Mouse (Mus musculus) hindbrain, embryonic 10.5 days (tissue): ENCODE measurements around the gene Chn1. TPM values are rescaled to one million over a fixed set of nuclear protein-coding genes. Genes with fewer than 3 reads are reported as not detected.

Source experiments
- DNase-seq: peaks from one replicate; pipeline ENCODE4 v3.0.0-alpha.2; 2017; ENCODE audit warnings: low spot score
- H3K27ac ChIP-seq: fragments of 300-500 bp; sonication (generic); 2 replicates; pipeline ENCODE4 v1.5.1; 2016; ENCODE audit warnings: mild to moderate bottlenecking, moderate library complexity
- H3K27me3 ChIP-seq: fragments of 300-500 bp; sonication (generic); 2 replicates; pipeline ENCODE4 v1.6.1; 2016; ENCODE audit warnings: mild to moderate bottlenecking; ENCODE audit not compliant: poor library complexity, insufficient read depth, severe bottlenecking
- H3K36me3 ChIP-seq: fragments of 300-500 bp; sonication (generic); 2 replicates; pipeline ENCODE4 v1.6.1; 2016; ENCODE audit warnings: mild to moderate bottlenecking, moderate library complexity
- H3K4me1 ChIP-seq: fragments of 300-500 bp; sonication (generic); replicated peaks from 2 replicates; pipeline ENCODE4 v1.6.1; 2016; ENCODE audit warnings: mild to moderate bottlenecking
- H3K4me3 ChIP-seq: fragments of 300-500 bp; sonication (generic); 2 replicates; pipeline ENCODE4 v1.5.1; 2016; ENCODE audit warnings: mild to moderate bottlenecking, moderate library complexity
- H3K9me3 ChIP-seq: fragments of 300-500 bp; sonication (generic); 2 replicates; pipeline ENCODE4 v1.6.1; 2016; ENCODE audit warnings: mild to moderate bottlenecking, moderate library complexity
- WGBS: fragments of 180-500 bp; shearing (Covaris S2); methylation state at CpG from one replicate; pipeline ENCODE4 v1.1.7; 2016; 5-methylcytosine and 5-hydroxymethylcytosine counted together
- polyA plus RNA-seq: library from polyadenylated mRNA; unstranded; fragments of >200 nt; fragmentation: Nextera tagmentation; extraction: Ambion mirVana; gene quantifications from 2 replicates; pipeline ENCODE4 v1.2.1, GENCODE M21; 2016

Gene Chn1
- polyA plus RNA-seq, 1 experiment from 2014 or later = 68.4 TPM

DNA sequence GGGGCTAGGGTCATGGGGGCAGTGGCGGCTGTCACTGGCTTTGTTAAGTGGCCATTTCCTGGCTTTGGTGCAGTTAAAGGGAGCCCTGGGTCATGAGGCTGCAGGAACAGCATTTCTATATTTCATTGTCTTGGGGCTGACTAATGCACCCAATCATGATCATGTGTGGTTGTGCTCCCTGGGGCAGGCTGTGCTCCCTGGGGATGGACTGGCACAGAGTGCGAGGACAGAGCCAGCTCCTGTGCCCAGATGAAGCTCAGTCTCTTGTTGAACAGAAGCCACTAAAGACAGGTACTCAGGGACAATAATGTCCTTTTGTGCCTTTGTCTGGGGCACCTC, 182.1 kb downstream of the Chn1 start:
- Histone ChIP-seq H3K4me3 (no peak overlapping the region), H3K4me1 (peaks cover 52% of the 10 kb centered on the region), H3K36me3 (no peaks in the 10 kb centered on the region), H3K27me3 (no peaks in the 10 kb centered on the region; the same call in 1 of the 2 replicates), H3K9me3 (no peaks in the 10 kb centered on the region), H3K27ac (no peak overlapping the region)
- DNase-seq = no peak
- 74% methylated on average over 2 of the region's 2 CpGs for WGBS

DNA sequence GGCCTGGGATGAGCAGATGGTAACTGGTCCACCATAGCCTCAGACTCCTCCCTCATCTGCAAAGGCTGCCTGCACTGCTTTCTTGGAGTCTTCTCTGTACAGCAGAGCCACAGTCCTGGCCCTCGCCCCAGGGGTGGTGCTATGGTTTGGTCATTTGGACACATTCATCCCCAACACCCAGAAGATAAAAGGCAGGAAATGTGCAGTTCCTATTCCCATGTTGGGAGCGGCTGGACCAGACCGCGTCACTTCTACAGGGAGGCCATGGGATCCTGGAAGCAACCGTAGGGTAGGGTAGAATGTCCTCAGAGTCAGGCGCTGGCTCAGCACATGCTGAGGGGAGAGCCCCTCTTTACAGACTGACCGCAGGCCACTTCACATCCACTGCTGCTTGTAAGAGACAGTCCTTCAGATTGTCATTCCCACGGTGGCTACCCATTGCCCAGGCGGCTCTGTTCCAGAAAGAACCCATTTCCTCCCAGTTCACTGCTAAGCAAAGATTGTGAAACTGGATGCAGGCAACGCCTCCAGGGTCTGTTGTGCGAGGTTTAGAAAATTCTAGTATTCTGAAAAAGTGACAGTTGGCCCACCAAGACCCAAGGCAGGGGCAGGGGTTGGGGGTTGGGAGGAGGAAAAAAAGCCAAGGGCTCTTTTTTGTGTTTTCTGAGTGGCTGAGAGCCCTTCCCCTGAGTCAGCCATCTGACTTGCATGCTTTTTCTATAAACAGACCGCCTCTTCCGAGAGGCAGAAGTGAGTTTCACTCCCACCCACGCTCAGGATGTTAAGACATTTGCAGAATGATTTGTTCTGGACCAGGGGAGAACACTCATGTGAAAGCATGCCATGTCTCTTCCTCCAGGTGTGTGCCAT, 182.7 kb downstream of the Chn1 start:
- H3K4me3 ChIP-seq = no peak overlapping the region
- H3K4me1 ChIP-seq = peaks cover 52% of the 10 kb centered on the region
- no peak for DNase-seq
- H3K27ac ChIP-seq = no peak overlapping the region
- 80% methylated on average over 14 of the region's 14 CpGs for WGBS
- H3K36me3 ChIP-seq = no peaks in the 10 kb centered on the region
- no peaks in the 10 kb centered on the region for H3K9me3 ChIP-seq
- H3K27me3 ChIP-seq = no peaks in the 10 kb centered on the region; the same call in 1 of the 2 replicates

DNA sequence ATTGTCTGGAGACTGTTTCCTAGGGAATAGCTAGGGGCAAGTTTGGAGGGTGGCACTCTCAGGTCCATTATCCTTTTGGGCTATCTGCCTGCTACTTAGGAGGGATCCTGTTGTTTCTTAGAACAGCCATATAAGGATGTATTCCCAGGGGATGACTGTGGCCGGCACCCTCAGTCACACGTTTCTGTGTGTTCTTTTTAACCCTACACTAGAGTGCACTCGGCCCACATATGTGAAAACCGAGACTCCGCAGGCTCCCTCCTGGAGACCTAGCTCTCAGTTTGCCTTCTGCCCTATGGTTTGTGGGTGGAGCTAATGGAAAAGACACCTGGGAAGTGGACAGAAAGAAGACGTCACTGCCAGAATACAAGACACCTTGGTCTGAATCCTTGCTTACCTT, 183.9 kb downstream of the Chn1 start:
- Histone ChIP-seq H3K36me3 (no peaks in the 10 kb centered on the region), H3K4me1 (peaks cover 53% of the 10 kb centered on the region), H3K27me3 (peaks cover 2% of the 10 kb centered on the region), H3K9me3 (no peaks in the 10 kb centered on the region), H3K4me3 (no peak overlapping the region), H3K27ac (no peak overlapping the region)
- WGBS = 56% methylated on average over 6 of the region's 6 CpGs
- no peak for DNase-seq

DNA sequence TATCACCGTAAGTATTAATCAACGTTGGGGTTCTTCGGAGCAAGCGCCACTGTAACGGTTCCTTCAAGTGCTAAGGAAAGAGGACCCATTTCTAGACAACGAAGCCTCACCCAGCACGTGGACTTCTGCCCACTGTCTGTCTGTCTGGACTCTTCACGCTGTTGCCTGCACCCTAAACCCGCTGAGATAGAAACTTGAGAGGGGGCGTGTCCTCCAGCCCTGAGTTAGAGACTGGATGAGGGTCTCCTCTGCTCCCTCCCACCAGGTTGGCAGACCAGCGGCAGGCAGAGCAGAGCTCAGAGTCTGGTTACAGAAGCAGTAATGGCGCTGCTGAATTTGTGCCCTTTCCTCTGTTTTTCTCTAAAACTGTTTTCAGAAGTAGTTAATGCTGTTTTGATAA, 185.0 kb downstream of the Chn1 start:
- Histone ChIP-seq H3K36me3 (no peaks in the 10 kb centered on the region), H3K4me3 (peak overlapping the region; percentile 43), H3K4me1 (peaks cover 64% of the 10 kb centered on the region), H3K9me3 (no peaks in the 10 kb centered on the region), H3K27ac (peak overlapping the region; percentile 35), H3K27me3 (peaks cover 5% of the 10 kb centered on the region)
- peak; percentile 53 for DNase-seq
- WGBS = 15% methylated on average over 12 of the region's 12 CpGs

DNA sequence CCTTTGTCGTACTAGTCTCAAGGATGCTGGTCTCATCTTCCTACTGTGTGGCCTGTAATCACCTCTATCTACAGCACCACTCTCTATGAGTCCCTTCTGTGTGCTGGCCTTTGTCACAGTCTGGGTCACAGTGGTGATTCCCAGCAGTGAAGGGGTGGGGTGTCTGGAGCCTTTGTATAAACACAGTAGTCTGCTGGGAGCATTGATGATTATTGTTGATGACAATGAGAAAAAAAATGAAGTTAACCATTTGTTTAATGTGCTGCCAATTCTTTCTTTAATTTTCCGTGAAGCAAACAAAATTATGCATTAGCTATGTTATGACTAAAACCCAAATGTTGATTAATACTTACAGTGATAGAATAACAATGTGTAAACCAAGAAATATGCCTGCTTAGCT, 186.2 kb downstream of the Chn1 start:
- Histone ChIP-seq H3K36me3 (no peaks in the 10 kb centered on the region), H3K4me1 (peaks cover 69% of the 10 kb centered on the region), H3K27ac (no peak overlapping the region), H3K9me3 (no peaks in the 10 kb centered on the region), H3K27me3 (peaks cover 5% of the 10 kb centered on the region), H3K4me3 (no peak overlapping the region)
- DNase-seq = no peak
- WGBS = 64% methylated on average over 2 of the region's 2 CpGs

DNA sequence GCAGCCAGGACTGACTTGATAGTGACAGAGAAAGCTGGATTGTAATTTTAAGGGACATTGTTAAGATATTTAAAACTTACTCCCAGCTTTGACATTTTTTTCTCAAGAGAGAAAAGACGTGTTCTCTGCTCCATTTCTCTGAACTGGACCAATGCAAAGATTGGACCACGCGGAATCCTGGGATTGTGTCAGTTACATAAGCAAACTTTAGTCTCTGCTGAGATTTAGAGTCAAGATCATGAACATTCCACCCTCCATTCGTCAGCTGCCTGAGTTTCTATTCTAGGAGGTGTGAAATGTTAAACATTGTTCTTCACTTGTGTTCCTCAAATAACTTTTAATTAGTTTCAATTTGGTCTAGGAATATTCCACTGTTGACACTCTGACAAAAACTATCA, 188.0 kb downstream of the Chn1 start:
- Histone ChIP-seq H3K4me3 (no peak overlapping the region), H3K4me1 (peaks cover 57% of the 10 kb centered on the region), H3K27ac (no peak overlapping the region), H3K27me3 (peaks cover 9% of the 10 kb centered on the region), H3K9me3 (no peaks in the 10 kb centered on the region), H3K36me3 (no peaks in the 10 kb centered on the region)
- no peak for DNase-seq
- WGBS = 64% methylated on average over 4 of the region's 4 CpGs

DNA sequence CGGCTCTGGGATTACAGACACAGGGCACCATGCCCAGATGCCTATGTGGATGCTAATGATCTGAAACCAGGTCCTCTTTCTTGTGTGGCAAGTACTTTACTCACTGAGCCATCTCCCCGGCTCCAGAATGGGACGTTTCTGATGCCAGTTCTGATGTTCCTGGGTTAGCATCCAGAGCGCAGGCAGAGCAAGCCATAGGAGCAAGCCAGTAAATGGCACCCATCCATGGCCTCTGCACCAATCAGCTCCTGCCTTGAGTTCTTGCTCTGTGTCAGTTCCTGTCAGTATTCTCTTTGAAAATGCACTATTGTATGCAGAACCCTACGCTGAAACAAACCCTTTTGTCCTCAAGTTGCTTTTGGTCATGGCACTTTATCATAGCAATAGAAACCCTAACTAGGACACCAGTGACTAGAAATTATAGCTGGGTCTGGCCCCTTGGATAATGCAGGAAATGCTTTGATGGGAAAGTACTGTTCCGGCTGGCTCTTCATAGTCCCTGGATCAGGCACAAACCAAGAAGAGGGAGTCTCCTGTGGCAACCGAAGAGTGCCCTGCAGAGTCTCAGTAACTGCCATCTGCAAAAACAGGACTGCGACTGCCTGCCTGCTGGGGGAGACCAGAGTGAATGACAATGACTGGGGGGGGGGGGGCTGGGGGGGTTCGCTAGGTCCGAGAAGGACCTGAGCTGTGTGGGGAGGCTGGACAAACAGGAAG, 188.6 kb downstream of the Chn1 start:
- Histone ChIP-seq H3K4me1 (peaks cover 55% of the 10 kb centered on the region), H3K27ac (no peak overlapping the region), H3K27me3 (peaks cover 9% of the 10 kb centered on the region), H3K36me3 (no peaks in the 10 kb centered on the region), H3K4me3 (no peak overlapping the region), H3K9me3 (no peaks in the 10 kb centered on the region)
- DNase-seq = no peak
- WGBS = 48% methylated on average over 10 of the region's 10 CpGs

DNA sequence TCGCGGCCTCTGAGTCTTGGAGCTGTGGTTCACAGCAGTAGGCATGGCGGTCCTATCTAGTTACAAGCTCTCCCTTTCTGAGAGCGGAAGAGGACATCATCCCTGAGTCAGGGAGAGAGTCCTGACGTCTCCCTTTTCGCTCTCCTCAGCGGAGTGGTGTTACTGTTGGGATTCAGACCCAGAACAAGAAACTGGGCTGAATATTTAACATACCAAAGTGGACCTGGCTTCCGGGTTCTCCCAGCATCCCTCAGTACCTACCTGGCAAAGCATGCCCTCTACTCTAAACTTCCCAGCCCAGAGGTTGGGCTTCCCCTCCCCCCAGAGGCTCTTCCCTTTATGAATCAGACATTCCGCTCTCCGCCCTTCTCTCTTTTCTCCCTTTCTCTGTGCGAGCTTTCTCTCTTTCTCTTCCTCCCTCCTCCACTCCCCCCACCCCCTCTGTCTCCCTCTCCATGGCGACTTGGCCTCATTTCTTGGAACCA, 189.8 kb downstream of the Chn1 start:
- no peaks in the 10 kb centered on the region for H3K36me3 ChIP-seq
- DNase-seq = peak; percentile 38
- WGBS = 10% methylated on average over 12 of the region's 12 CpGs
- peak overlapping the region; percentile 36; the same call in 1 of the 2 replicates for H3K27ac ChIP-seq
- H3K9me3 ChIP-seq = no peaks in the 10 kb centered on the region
- H3K4me1 ChIP-seq = peaks cover 45% of the 10 kb centered on the region
- peaks cover 9% of the 10 kb centered on the region for H3K27me3 ChIP-seq
- H3K4me3 ChIP-seq = peak overlapping the region; percentile 54

DNA sequence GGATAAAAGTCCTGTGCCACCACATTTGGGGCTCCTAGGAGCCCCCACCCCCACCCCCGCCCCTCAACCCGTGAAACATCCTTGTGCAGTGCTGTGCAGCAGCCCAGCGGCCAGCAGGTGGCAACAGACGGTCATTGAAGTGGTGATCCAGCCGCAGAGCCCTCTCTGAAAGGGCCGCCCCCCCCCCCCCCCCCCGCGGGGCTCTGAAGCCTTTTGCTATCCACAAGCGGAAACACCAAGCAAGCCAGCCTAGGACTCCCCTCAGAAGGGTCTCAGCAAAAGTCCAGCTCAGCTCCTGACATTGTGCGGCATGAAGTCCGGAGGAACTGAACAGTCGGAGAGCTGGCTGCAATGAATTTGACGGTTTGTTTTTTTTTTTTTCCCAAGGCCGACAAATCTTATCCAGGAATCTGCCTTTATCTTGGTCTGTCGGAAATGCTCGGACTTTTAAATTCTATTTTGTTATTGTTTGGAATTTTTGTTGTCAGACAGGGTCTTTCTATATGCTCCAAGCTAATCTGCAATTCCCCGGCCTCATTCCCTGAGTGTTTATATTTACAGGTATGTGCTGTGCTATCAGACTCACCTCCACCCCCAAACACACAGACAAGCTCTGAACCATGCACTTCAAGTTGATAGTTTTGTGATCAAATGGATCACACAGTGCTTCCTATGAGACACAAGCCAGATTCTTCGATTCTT, 190.3 kb downstream of the Chn1 start:
- WGBS = 4% methylated on average over 18 of the region's 18 CpGs
- H3K27ac ChIP-seq = peak overlapping the region; percentile 53
- H3K27me3 ChIP-seq = peaks cover 9% of the 10 kb centered on the region
- no peaks in the 10 kb centered on the region for H3K36me3 ChIP-seq
- peak; percentile 89 for DNase-seq
- peaks cover 39% of the 10 kb centered on the region for H3K4me1 ChIP-seq
- peak overlapping the region; percentile 54 for H3K4me3 ChIP-seq
- no peaks in the 10 kb centered on the region for H3K9me3 ChIP-seq

DNA sequence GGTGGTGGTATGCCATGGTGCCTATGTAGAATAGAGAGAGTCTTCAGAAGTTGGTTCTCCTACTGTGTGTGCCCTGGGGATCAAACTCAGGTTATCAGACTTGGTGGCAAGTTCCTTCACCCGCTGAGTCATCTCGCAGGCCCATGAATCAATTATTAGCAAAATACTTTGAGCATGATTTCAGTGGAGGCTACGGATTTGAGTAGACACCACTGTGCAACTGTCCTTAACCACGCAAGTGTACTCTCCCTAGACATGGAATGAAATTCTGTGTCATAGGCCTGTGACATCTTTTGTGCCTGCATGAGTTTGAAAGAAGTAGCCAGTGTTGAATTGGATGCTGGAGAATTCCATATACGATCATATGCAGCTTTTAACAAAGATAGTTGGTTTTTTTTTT, 194.4 kb downstream of the Chn1 start:
- no peak for DNase-seq
- Histone ChIP-seq H3K36me3 (no peaks in the 10 kb centered on the region), H3K27ac (no peak overlapping the region), H3K27me3 (peaks cover 4% of the 10 kb centered on the region; the same call in 1 of the 2 replicates), H3K9me3 (no peaks in the 10 kb centered on the region), H3K4me1 (peaks cover 11% of the 10 kb centered on the region), H3K4me3 (no peak overlapping the region)
- 92% methylated on average over 5 of the region's 5 CpGs for WGBS

DNA sequence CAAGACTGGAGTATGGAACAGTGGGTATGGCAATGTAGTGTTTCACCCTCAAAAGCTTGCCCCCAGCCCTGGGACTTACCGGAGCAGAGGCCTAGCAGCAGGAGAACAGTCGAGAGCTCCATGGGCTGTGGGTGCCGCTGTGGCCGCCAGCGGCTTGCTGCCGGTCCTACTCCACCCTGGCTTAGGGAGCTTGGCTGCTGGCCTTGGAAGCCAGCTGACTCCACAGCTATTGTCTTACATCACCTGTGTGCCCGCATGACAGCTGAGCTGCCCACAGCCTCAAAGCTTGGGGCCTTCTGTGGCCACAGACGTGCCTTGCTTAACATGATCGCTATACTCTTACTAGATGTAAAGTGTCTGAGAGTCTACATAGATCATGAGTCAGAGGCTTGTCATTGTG, 195.0 kb downstream of the Chn1 start, which contains the start of gene Chrna1:
TSS of gene Chrna1 (minus strand) at position 173 of the 400 bp plus-strand sequence.
- no peaks in the 10 kb centered on the region for H3K9me3 ChIP-seq
- H3K27me3 ChIP-seq = peaks cover 4% of the 10 kb centered on the region; the same call in 1 of the 2 replicates
- no peak for DNase-seq
- H3K4me1 ChIP-seq = peaks cover 5% of the 10 kb centered on the region
- 94% methylated on average over 9 of the region's 9 CpGs for WGBS
- H3K4me3 ChIP-seq = no peak within 1 kb of the TSS
- no peaks in the 10 kb centered on the region for H3K36me3 ChIP-seq
- no peak within 1 kb of the TSS; the same call in 1 of the 2 replicates for H3K27ac ChIP-seq

DNA sequence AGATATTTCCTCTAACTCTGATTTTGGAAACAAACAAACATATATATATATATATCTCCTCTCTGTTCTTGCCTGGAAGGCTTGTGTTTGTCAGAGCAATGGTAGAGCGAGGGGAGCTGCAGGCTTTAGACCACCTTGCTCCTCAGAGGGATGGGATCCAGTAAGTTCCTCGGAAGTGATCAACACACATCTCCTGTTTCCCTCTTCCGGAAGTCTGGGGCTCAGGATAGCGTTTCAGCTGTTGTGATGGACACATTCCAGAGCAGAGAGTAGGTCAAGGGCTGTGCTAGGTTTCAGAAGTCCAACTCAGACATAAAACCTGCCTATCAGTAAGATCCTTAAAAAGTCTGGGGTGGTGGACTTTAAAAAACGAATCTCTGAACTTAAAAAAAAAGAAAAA, 196.0 kb downstream of the Chn1 start:
- Histone ChIP-seq H3K9me3 (no peaks in the 10 kb centered on the region), H3K27me3 (peaks cover 4% of the 10 kb centered on the region; the same call in 1 of the 2 replicates), H3K36me3 (no peaks in the 10 kb centered on the region), H3K27ac (no peak overlapping the region), H3K4me3 (no peak overlapping the region), H3K4me1 (no peaks in the 10 kb centered on the region; the same call in 1 of the 2 replicates)
- no peak for DNase-seq
- WGBS = 59% methylated on average over 5 of the region's 5 CpGs
